ENCODE assay signal across 8 mouse cellular contexts in the genomic region with DNA sequence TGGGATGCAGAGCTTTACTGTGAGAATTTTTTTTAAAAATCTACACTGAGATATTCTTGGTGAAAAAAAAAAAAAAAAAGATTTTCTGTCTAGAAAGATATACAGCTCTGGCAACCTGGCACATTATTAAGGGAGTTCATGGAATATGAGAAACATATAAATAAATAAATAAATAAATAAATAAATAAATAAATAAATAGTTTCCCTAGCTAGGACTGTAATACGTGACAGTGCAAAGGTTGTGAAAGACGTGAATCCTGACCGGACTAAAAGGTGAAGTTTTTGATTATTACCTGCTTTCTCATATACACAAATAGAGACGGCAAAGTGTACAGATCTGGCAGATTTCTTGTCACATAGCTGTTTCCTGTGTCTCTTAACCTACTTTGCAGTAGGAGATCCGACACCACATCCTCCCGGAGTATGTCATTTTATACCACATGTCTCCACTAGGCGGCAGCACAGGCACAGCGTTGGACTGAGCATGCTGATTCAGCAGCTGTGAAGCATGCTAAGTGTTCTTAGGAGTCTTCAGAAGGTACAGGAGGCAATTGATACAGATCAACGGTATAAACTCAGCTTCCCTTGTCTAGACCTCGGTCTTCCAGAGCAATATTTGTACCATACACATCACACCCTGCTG. TPM values are rescaled to one million over a fixed set of nuclear protein-coding genes. Genes with fewer than 3 reads are reported as not detected.
A peak's percentile ranks its signal among the peaks of the same experiment; 100 is the strongest.
DNase-seq lines count a peak whose midpoint lies in the region; ATAC-seq and TF ChIP-seq lines count a peak whose summit lies in the region.

No protein-coding gene starts in this region.

- H3K4me3 ChIP-seq in heart, postnatal 0 days (ENCODE audit: low read depth, low read length): no peak overlapping the region
- H3K4me3 ChIP-seq in liver, embryonic 14.5 days (ENCODE audit: insufficient read depth in 1 of 2, low read depth in 2 of 2, low read length in 2 of 2): no peak overlapping the region
- H3K4me3 ChIP-seq in neural tube, embryonic 11.5 days (ENCODE audit: low read depth, low read length): no peak overlapping the region
- H3K4me3 ChIP-seq in stomach, embryonic 16.5 days (replicated peaks; ENCODE audit: low read length): no peak overlapping the region

- WGBS in heart, postnatal 0 days: 21% methylated on average over 10 of the region's 10 CpGs
- 19% methylated on average over 10 of the region's 10 CpGs for WGBS in liver, embryonic 14.5 days (ENCODE audit: insufficient replicate concordance)
- 26% methylated on average over 10 of the region's 10 CpGs for WGBS in neural tube, embryonic 11.5 days
- 23% methylated on average over 10 of the region's 10 CpGs for WGBS in stomach, embryonic 16.5 days

- DNase-seq in brain, embryonic 14.5 days (ENCODE audit: low read depth): peak; percentile 95
- DNase-seq in heart, postnatal 0 days (ENCODE audit: low spot score): peak; percentile 59
- DNase-seq in kidney, postnatal 25 days: peak; percentile 60 to 73
- peak; percentile 13 to 31 (median 20) for DNase-seq in liver, embryonic 14.5 days (ENCODE audit: low read depth in 3 of 3, low spot score in 3 of 3)
- DNase-seq in neural tube, embryonic 11.5 days (ENCODE audit: low spot score): peak; percentile 82

- no peak for TF ChIP-seq EP300 in heart, postnatal 0 days (IDR thresholded peaks at IDR 0.05; ENCODE audit: low read depth)
- TF ChIP-seq EP300 in liver, embryonic 14.5 days (IDR thresholded peaks at IDR 0.05; ENCODE audit: low read depth): no peak

- TF ChIP-seq POLR2A in brain, embryonic 14.5 days (IDR thresholded peaks at IDR 0.05; ENCODE audit: borderline replicate concordance, extremely low read depth, insufficient read depth, insufficient read length, poor library complexity, severe bottlenecking): no peak

- peak; percentile 85 for ATAC-seq in CD4-positive, CD25-positive, alpha-beta regulatory T cell, adult 4 months
- ATAC-seq in erythroblast, adult 5-6 weeks (replicated peaks; ENCODE audit: low FRiP score, poor library complexity, severe bottlenecking): 0 out of 2 replicates have a peak, but pooled peaks have one; percentile 52
- peak; percentile 60; the same call in 1 of the 2 replicates for ATAC-seq in heart, postnatal 0 days (ENCODE audit: insufficient read depth, low read depth)
- 0 out of 2 replicates have a peak, but pooled peaks have one; percentile 45 for ATAC-seq in liver, embryonic 14.5 days (ENCODE audit: insufficient read depth)
- ATAC-seq in neural tube, embryonic 11.5 days (ENCODE audit: insufficient read depth, low FRiP score, low TSS enrichment): peak; percentile 67
- peak; percentile 60; the same call in 1 of the 2 replicates for ATAC-seq in stomach, embryonic 16.5 days (ENCODE audit: insufficient read depth, low FRiP score)

- H3K9ac ChIP-seq in heart, postnatal 0 days (replicated peaks; ENCODE audit: low read depth, low read length): no peak overlapping the region
- no peak overlapping the region for H3K9ac ChIP-seq in liver, embryonic 14.5 days (replicated peaks)
- H3K9ac ChIP-seq in neural tube, embryonic 11.5 days (ENCODE audit: low read length): no peak overlapping the region
- H3K9ac ChIP-seq in stomach, embryonic 16.5 days (ENCODE audit: low read length): no peak overlapping the region

- no peak overlapping the region for H3K27ac ChIP-seq in heart, postnatal 0 days (ENCODE audit: low read depth)
- no peak overlapping the region for H3K27ac ChIP-seq in liver, embryonic 14.5 days
- H3K27ac ChIP-seq in neural tube, embryonic 11.5 days (ENCODE audit: low read depth, low read length): no peak overlapping the region
- no peak overlapping the region for H3K27ac ChIP-seq in stomach, embryonic 16.5 days (ENCODE audit: low read length)

- no peaks in the 10 kb centered on the region; the same call in 1 of the 2 replicates for H3K27me3 ChIP-seq in heart, postnatal 0 days (ENCODE audit: control insufficient read depth, insufficient read depth, low read length)
- H3K27me3 ChIP-seq in liver, embryonic 14.5 days (ENCODE audit: control insufficient read depth, insufficient read depth, low read length): no peaks in the 10 kb centered on the region; the same call in 1 of the 2 replicates
- H3K27me3 ChIP-seq in neural tube, embryonic 11.5 days (ENCODE audit: control insufficient read depth, insufficient read depth, low read length): no peaks in the 10 kb centered on the region
- no peaks in the 10 kb centered on the region for H3K27me3 ChIP-seq in stomach, embryonic 16.5 days (ENCODE audit: control insufficient read depth, insufficient read depth, low read length)

- H3K9me3 ChIP-seq in heart, postnatal 0 days (replicated peaks; ENCODE audit: control insufficient read depth, low read length): no peaks in the 10 kb centered on the region
- no peaks in the 10 kb centered on the region for H3K9me3 ChIP-seq in liver, embryonic 14.5 days (ENCODE audit: control insufficient read depth, low read length)
- no peaks in the 10 kb centered on the region for H3K9me3 ChIP-seq in neural tube, embryonic 11.5 days (ENCODE audit: control insufficient read depth, low read length)
- no peaks in the 10 kb centered on the region for H3K9me3 ChIP-seq in stomach, embryonic 16.5 days (replicated peaks; ENCODE audit: control insufficient read depth, low read length)

- no peaks in the 10 kb centered on the region for H3K36me3 ChIP-seq in heart, postnatal 0 days (replicated peaks; ENCODE audit: control insufficient read depth, insufficient read depth, low read length)
- no peaks in the 10 kb centered on the region for H3K36me3 ChIP-seq in liver, embryonic 14.5 days (replicated peaks; ENCODE audit: control insufficient read depth, insufficient read depth, low read depth)
- H3K36me3 ChIP-seq in neural tube, embryonic 11.5 days (ENCODE audit: control insufficient read depth, insufficient read depth, low read length): no peaks in the 10 kb centered on the region
- H3K36me3 ChIP-seq in stomach, embryonic 16.5 days (ENCODE audit: control insufficient read depth, insufficient read depth, low read length): no peaks in the 10 kb centered on the region

- H3K4me2 ChIP-seq in heart, postnatal 0 days (ENCODE audit: low read depth, low read length): no peak overlapping the region
- H3K4me2 ChIP-seq in liver, embryonic 14.5 days (ENCODE audit: low read depth): no peak overlapping the region
- H3K4me2 ChIP-seq in neural tube, embryonic 11.5 days (ENCODE audit: low read depth): no peak overlapping the region
- no peak overlapping the region for H3K4me2 ChIP-seq in stomach, embryonic 16.5 days (ENCODE audit: low read depth, low read length)

- H3K4me1 ChIP-seq in heart, postnatal 0 days (ENCODE audit: control insufficient read depth, insufficient read depth): no peaks in the 10 kb centered on the region
- no peaks in the 10 kb centered on the region for H3K4me1 ChIP-seq in liver, embryonic 14.5 days (replicated peaks; ENCODE audit: control insufficient read depth in 2 of 2, insufficient read depth in 2 of 2, low read length in 1 of 2)
- H3K4me1 ChIP-seq in neural tube, embryonic 11.5 days (ENCODE audit: control insufficient read depth, insufficient read depth, low read length): no peaks in the 10 kb centered on the region
- 0 out of 2 replicates have a peak, but pooled peaks cover 2% of the 10 kb centered on the region for H3K4me1 ChIP-seq in stomach, embryonic 16.5 days (ENCODE audit: control insufficient read depth, insufficient read depth, low read length)

- peak; percentile 91 for TF ChIP-seq CTCF in brain, embryonic 14.5 days (IDR thresholded peaks at IDR 0.05; ENCODE audit: borderline replicate concordance, extremely low read depth, insufficient read depth, insufficient read length)
- peak; percentile 92 for TF ChIP-seq CTCF in heart, postnatal 0 days (IDR thresholded peaks at IDR 0.05; ENCODE audit: low read depth)
- peak; percentile 92 for TF ChIP-seq CTCF in liver, embryonic 14.5 days (IDR thresholded peaks at IDR 0.05; ENCODE audit: low read depth)

RNA-seq across cellular contexts. Expression of gene Cdh10, which starts 2.5 kb away (rescaled TPM):
- not detected for polyA plus RNA-seq in CD4-positive, CD25-positive, alpha-beta regulatory T cell, adult 4 months (2017; shearing (Covaris generic))
- polyA plus RNA-seq in brain, embryonic 14.5 days (2012; rRNA removed): 13.5 and 18.9 TPM in 2 replicates
- 0.38 TPM in 1 of 2 replicates, not detected in the other for total RNA-seq in erythroblast, adult 5-6 weeks (2015; ENCODE audit: low replicate concordance)
- total RNA-seq in erythroblast, adult 5-6 weeks (2017; ENCODE audit: low replicate concordance): not detected in 2 replicates
- total RNA-seq in heart, postnatal 0 days (2014; rRNA removed; ENCODE audit: low replicate concordance): 0.46 and 0.53 TPM in 2 replicates
- 0.27 and 0.52 TPM in 2 replicates for polyA plus RNA-seq in heart, postnatal 0 days (2015; fragmentation: Nextera tagmentation; extraction: Ambion mirVana)
- 0.02 and 0.03 TPM in 2 replicates for polyA plus RNA-seq in liver, embryonic 14.5 days (2012; rRNA removed)
- polyA plus RNA-seq in liver, embryonic 14.5 days (2014; fragmentation: Nextera tagmentation; extraction: Ambion mirVana): 0.09 TPM in 1 of 2 replicates, not detected in the other
- polyA plus RNA-seq in neural tube, embryonic 11.5 days (2014; fragmentation: Nextera tagmentation; extraction: Ambion mirVana): 4.4 and 5.5 TPM in 2 replicates
- polyA plus RNA-seq in stomach, embryonic 16.5 days (2015; fragmentation: Nextera tagmentation; extraction: Ambion mirVana): 1.5 and 1.6 TPM in 2 replicates

Comparison
In these comparisons a context has a peak if more than half of its experiments do, and no peak if none do; other contexts are left out.
1. DNase-seq: peak in every context shown above with its lines; median percentile 95 in brain, embryonic 14.5 days; 82 in neural tube, embryonic 11.5 days; 66 in kidney, postnatal 25 days; 59 in heart, postnatal 0 days; 20 in liver, embryonic 14.5 days.